Mouse (Mus musculus) lung, postnatal 0 days (tissue): ENCODE results near the gene Polr1d. TPM values are rescaled to one million over a fixed set of nuclear protein-coding genes. Genes with fewer than 3 reads are reported as not detected.

Experiments
- ATAC-seq: fragments of 200-750 bp; cut with Nextera tagmentation; 2 replicates; pipeline ENCODE4 v1.8.0; 2017; ENCODE audit warnings: moderate library complexity
- DNase-seq: peaks from one replicate; pipeline ENCODE4 v3.0.0-alpha.2; 2016; ENCODE audit warnings: low spot score
- H3K27ac ChIP-seq: fragments of 300-500 bp; sonication (generic); 2 replicates; pipeline ENCODE4 v1.5.1; 2014; ENCODE audit warnings: antibody characterized with exemption, mild to moderate bottlenecking, low read length, mixed read lengths
- H3K27me3 ChIP-seq: fragments of 300-500 bp; sonication (generic); replicated peaks from 2 replicates; pipeline ENCODE4 v1.6.1; 2014; ENCODE audit warnings: low read length, mixed read lengths; ENCODE audit not compliant: insufficient read depth
- H3K36me3 ChIP-seq: fragments of 300-500 bp; sonication (generic); 2 replicates; pipeline ENCODE4 v1.6.1; 2014; ENCODE audit warnings: low read length, mixed read lengths; ENCODE audit not compliant: insufficient read depth
- H3K4me1 ChIP-seq: fragments of 300-500 bp; sonication (generic); 2 replicates; pipeline ENCODE4 v1.6.1; 2014; ENCODE audit warnings: antibody characterized with exemption, low read depth, low read length, mixed read lengths; ENCODE audit not compliant: insufficient read depth
- H3K4me2 ChIP-seq: fragments of 300-500 bp; sonication (generic); replicated peaks from 2 replicates; pipeline ENCODE4 v1.6.1; 2014; ENCODE audit warnings: low read depth, mild to moderate bottlenecking, low read length, moderate library complexity, mixed read lengths
- H3K4me3 ChIP-seq: fragments of 300-500 bp; sonication (generic); 2 replicates; pipeline ENCODE4 v1.5.1; 2014; ENCODE audit warnings: low read depth, low read length
- H3K9ac ChIP-seq: fragments of 300-500 bp; sonication (generic); replicated peaks from 2 replicates; pipeline ENCODE4 v1.6.1; 2014; ENCODE audit warnings: low read depth, mild to moderate bottlenecking
- H3K9me3 ChIP-seq: fragments of 300-500 bp; sonication (generic); 2 replicates; pipeline ENCODE4 v1.6.1; 2016; ENCODE audit warnings: low read length, mixed read lengths
- CTCF ChIP-seq: IDR thresholded peaks from 2 replicates; pipeline ENCODE4 v1.5.1; 2016; ENCODE audit warnings: antibody characterized with exemption, mild to moderate bottlenecking
- EP300 ChIP-seq: IDR thresholded peaks from 2 replicates; pipeline ENCODE4 v1.6.1; 2016; ENCODE audit warnings: antibody characterized with exemption, mild to moderate bottlenecking, control low read depth
- WGBS: fragments of 180-500 bp; shearing (Covaris S2); extraction: QIAGEN DNeasy Blood & Tissue Kit; methylation state at CpG from one replicate; pipeline ENCODE4 v1.1.7; 2014; 5-methylcytosine and 5-hydroxymethylcytosine counted together
- polyA plus RNA-seq: library from polyadenylated mRNA; unstranded; fragments of >200 nt; fragmentation: Nextera tagmentation; extraction: Ambion mirVana; gene quantifications from 2 replicates; pipeline ENCODE4 v1.2.1, GENCODE M21; 2015

Polr1d gene
- polyA plus RNA-seq, 1 experiment from 2014 or later, result 106 TPM

DNA sequence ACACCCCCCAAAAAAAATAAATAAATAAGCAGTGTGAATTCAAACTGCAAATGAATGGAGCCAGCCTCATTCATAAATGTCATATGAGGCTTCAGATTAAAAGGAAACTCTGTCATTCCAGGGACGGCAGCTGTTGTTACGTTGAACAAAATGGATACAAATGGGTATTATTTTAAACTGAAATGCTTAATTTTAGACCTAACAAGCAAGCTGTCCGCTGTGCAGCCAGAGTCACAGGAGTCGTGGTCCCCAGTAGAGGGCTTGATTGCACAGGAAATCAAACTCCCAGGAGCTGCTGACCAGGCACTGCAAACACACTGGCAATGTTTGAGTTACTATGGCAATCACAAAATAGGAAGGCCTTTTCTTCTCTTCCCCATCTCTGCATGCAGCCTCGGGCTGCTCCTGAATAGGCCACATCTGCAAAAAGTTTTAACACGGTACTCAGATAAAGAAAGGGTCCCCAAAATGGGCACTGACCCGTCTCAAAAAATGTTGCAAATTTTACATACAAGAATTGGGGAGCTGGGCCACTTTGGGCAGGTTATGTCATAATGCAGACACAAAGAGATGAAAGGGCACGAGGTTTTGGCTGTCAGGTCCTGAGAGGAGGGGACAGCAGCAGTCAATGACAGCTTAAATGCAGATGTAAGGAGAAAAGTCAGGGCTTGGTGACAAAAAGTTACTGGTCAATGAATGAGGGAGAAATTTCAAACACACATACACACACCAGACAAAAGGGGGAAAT lies 57.7 kb downstream of the Polr1d start:
- Histone ChIP-seq H3K27me3 (no peaks in the 10 kb centered on the region), H3K4me3 (no peak overlapping the region), H3K4me2 (no peak overlapping the region), H3K27ac (no peak overlapping the region), H3K9ac (no peak overlapping the region), H3K36me3 (no peaks in the 10 kb centered on the region), H3K4me1 (no peaks in the 10 kb centered on the region; the same call in 1 of the 2 replicates), H3K9me3 (no peaks in the 10 kb centered on the region)
- ATAC-seq, result no peak
- TF ChIP-seq EP300 (no peak), CTCF (no peak)
- 35% methylated on average over 8 of the region's 8 CpGs for WGBS
- DNase-seq, result no peak

DNA sequence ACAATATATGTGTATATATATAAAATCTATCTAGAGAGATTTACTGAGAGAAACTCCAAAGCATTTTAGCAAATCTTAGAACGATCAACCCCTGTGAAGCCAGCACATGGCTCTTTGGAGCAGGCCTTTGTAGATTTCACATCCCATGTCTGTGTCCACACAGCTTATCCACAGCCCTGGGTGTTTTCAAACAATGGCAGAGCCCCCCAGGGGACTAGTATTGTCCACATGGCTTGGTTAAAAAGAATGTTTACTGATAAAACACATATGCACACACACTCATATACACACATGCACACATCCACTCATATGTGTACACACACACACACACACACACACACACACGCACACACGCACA lies 58.2 kb downstream of the Polr1d start:
- no peaks in the 10 kb centered on the region; the same call in 1 of the 2 replicates for H3K4me1 ChIP-seq
- H3K4me3 ChIP-seq, result no peak overlapping the region
- H3K9ac ChIP-seq, result no peak overlapping the region
- H3K36me3 ChIP-seq, result no peaks in the 10 kb centered on the region
- H3K4me2 ChIP-seq, result no peak overlapping the region
- H3K27ac ChIP-seq, result no peak overlapping the region
- ATAC-seq (no peak), DNase-seq (no peak)
- no peaks in the 10 kb centered on the region for H3K27me3 ChIP-seq
- H3K9me3 ChIP-seq, result no peaks in the 10 kb centered on the region
- WGBS, result 83% methylated on average over 3 of the region's 3 CpGs
- no peak for TF ChIP-seq EP300
- no peak for TF ChIP-seq CTCF

DNA sequence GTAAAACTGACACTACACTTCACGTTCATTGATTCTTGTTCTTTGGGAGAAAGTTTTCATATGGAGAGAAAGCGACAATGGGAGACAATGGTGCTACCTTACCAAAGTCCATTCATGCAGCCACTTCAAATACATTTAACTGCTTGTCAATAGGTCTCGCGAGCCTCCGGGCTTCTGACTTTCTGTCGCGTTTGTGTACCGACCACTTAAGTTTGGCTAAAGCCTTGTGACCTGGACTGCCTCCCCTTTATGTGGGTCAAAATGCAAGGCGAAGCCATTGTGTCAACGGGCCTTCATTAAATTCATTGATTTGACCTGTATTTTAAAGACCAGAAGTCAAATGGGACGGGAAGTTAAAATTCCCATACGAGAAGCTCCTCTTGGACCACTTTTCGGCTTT lies 59.1 kb downstream of the Polr1d start:
- WGBS, result 58% methylated on average over 13 of the region's 13 CpGs
- TF ChIP-seq CTCF (no peak), EP300 (no peak)
- Histone ChIP-seq H3K4me3 (no peak overlapping the region), H3K9ac (no peak overlapping the region), H3K36me3 (no peaks in the 10 kb centered on the region), H3K27me3 (no peaks in the 10 kb centered on the region), H3K4me2 (no peak overlapping the region), H3K27ac (no peak overlapping the region), H3K9me3 (no peaks in the 10 kb centered on the region), H3K4me1 (no peaks in the 10 kb centered on the region; the same call in 1 of the 2 replicates)
- no peak for DNase-seq
- ATAC-seq, result no peak

DNA sequence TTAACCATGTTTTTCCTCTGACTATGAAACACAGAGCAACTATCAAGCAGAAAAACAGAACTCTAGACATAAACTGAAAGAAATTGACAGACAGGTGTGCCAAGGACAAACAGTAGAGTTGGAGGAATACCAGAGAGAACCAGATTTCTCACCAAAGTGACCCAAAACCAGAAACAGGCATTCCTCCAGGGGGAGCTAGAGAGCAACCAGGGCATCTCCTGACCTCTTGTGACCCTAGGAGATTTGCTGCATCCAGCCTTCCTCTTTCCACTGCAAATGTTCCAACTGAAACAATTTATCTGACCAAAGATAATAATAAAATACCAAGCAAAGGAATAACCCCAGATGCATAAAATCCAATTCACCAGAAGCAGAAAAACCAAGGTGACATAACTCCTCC lies 70.5 kb downstream of the Polr1d start:
- Histone ChIP-seq H3K36me3 (no peaks in the 10 kb centered on the region), H3K4me3 (no peak overlapping the region), H3K27ac (no peak overlapping the region), H3K4me2 (no peak overlapping the region), H3K9ac (no peak overlapping the region), H3K4me1 (no peaks in the 10 kb centered on the region), H3K9me3 (no peaks in the 10 kb centered on the region), H3K27me3 (no peaks in the 10 kb centered on the region)
- DNase-seq, result no peak
- peak; percentile 19; the same call in 1 of the 2 replicates for TF ChIP-seq CTCF
- TF ChIP-seq EP300, result no peak
- ATAC-seq, result no peak

DNA sequence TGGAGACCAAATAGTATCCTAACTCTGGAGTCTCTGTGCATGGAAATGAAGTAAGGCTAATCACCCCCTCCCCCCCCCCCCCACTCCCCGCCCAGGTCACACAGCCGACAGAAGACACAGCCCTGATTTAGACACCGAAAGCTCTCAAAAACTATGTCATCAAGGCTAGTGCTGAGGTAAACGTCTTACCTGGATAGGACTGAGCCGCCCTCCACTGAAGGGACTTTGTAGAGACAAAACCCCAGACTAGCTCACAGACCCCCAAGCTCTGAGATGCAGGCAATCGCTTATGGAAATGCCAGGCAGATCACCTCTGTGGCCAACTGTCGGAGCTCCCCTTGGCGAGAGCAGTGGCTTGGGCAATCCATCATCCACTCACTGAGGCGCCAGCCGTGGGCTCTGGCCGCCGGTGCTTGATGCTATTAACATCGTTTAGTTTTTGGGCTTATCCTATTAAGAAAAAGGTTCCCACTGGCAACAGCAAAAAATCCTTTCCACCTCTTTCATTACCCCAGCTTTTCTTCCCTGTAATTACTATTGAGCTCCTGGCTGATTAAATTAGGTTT lies 78.0 kb downstream of the Polr1d start:
- no peak for DNase-seq
- H3K4me3 ChIP-seq, result no peak overlapping the region
- 15% methylated on average over 13 of the region's 13 CpGs for WGBS
- H3K9ac ChIP-seq, result no peak overlapping the region
- TF ChIP-seq CTCF (no peak), EP300 (no peak)
- no peak overlapping the region for H3K27ac ChIP-seq
- no peaks in the 10 kb centered on the region for H3K36me3 ChIP-seq
- no peak overlapping the region for H3K4me2 ChIP-seq
- H3K4me1 ChIP-seq, result no peaks in the 10 kb centered on the region
- H3K27me3 ChIP-seq, result no peaks in the 10 kb centered on the region
- H3K9me3 ChIP-seq, result no peaks in the 10 kb centered on the region
- no peak for ATAC-seq

DNA sequence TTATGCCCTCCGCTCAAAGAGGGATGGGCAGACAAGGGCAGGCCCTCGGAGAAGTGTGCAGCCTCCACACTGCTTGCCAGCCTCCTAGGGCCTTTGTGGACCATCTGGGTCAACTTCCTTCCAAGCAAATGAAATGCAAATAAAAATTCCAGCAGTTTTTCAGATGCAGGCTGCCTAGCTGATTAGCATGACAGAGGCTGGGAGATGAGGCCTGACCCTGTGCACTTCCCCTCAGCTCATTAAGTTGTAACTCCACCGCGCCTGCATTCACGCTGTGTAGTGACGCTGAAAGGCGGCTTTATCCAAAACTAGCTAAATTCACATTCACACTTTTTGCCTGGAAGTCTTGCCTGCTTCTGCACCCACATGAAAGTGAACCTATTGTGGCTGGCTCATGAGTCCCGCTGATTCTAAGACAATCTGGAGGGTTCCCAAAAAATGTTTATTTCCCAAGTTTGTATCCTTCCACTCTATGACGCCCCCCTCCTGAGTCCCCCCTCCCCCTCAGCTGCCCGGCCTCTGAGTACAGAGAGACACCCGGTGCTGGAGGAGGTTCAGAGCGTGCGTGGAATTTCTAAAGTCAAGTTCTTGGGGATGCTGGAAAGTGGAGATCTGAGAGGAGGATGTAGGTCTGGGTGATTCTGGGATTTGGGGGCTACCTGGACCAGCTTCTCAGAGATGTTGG lies 78.7 kb downstream of the Polr1d start:
- Histone ChIP-seq H3K4me2 (no peak overlapping the region), H3K27me3 (no peaks in the 10 kb centered on the region), H3K9me3 (no peaks in the 10 kb centered on the region), H3K36me3 (no peaks in the 10 kb centered on the region), H3K27ac (no peak overlapping the region), H3K9ac (no peak overlapping the region), H3K4me3 (no peak overlapping the region), H3K4me1 (no peaks in the 10 kb centered on the region)
- 16% methylated on average over 13 of the region's 13 CpGs for WGBS
- no peak for ATAC-seq
- TF ChIP-seq EP300 (no peak), CTCF (no peak)
- no peak for DNase-seq
